Mouse (Mus musculus): ENCODE measurements around the gene Elfn2.

Elfn2 gene

DNA sequence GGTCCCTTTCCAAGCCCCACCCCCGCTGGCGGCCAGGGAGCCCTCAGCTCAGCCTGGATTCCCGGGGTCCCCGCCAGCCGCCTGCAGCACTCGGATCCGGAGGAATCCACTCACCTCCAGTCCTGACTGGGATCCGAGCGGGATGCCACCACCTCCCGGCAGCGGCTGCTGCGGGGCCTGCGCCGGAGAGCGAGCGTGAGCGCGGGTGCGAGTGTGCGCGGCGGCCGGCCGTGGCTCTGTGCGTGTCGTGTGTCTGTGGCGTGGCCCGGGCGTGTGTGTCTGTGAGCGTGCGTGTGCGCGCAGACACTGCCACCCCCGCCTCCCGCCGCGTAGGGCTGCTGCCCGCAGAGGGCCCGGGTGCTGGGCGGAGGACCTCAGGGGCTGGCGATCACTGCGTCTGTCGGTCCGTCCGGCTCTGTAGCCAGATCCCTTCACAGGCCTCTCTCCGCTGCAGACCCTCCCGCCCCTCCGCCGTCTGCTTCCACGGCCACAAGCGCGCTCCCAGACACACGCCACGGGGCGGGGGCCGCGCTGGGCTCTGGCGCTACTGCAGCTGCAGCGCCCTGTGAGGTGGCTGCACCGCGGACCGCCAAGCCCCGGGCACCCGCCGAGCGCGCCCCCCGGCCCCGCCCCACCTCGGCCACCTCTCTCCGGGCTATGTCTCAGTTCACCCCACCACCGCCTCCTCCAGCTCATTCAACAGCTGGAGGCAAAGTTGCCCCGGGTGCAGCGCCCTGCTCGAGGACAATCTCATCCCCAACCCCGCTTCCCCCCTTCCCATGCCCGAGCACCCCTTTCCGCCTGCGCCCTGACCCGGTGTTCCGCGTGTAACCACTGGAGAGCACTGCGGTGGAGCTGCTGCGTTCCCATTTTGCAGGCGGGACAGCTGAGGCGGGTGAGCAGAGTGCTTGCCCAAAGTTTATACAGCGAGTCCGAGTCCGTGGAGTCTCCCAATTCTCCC is at the start of gene Elfn2:
TSS of gene Elfn2 (minus strand) at position 482 of the 961 bp plus-strand sequence.
- DNase-seq (ENCODE audit: low spot score in 2 of 2): peak in 1 of 2 experiments; percentile 13

DNA sequence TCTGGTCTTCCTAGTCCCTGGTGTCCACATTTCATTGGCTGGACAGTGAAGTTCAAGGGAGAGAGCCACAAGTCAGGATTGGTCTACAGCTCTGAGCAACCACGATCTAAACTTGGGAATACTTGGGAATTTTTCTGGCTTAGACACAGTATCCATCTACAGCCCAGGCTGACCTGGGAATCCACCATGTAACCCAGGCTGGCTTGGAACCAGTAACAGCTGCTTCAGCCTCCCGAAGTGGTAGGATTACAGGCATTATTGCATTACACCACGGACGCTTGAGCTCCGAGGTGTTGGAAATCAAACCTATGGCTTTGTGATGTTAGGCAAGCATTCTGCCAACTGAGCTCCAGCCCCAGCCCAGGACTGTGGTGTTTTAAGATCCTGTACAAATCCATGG is 45.1 kb upstream of the Elfn2 start:
- DNase-seq (ENCODE audit: low spot score in 2 of 2): no peak

DNA sequence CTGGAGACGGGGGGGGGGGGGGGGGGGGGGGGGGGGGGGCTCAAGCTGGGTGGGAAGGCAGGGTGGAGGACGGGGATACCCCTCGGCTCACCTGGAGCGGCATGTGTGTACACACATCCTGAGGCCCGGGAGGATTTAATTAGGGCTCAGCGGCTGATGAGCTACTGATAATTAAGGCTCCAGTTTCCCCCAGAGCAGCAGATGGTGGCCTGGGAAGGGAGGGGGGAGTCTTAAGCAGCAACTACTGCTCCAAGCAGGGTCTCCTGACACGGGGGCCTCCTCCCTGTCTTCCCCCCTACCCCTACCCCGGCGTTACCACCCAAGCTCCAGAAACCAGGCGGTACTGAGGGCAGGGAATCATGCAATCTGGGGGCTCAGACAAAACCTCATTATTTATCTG is 44.6 kb upstream of the Elfn2 start:
- DNase-seq (ENCODE audit: low spot score in 2 of 2): no peak

DNA sequence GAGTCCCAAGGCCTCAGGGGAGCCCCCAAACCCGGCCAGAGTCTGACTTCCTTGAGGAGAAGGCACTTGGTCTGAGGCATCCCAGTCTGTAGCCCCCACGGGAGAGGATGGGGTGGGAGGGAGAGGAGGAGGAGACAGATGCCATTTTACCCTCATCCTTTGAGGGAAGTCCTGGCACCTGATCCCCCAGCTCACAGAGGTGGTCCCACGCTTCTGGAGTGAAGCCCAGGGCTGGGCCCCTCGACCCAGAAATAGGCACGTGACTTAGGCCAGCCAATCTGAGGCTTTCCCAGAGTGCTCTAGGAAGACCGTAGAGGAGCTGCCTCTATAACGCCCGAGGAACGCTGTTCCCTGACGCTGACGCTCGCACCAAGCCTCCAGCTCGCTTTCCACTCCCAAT is 42.5 kb upstream of the Elfn2 start:
- no peak for DNase-seq (ENCODE audit: low spot score in 2 of 2)

DNA sequence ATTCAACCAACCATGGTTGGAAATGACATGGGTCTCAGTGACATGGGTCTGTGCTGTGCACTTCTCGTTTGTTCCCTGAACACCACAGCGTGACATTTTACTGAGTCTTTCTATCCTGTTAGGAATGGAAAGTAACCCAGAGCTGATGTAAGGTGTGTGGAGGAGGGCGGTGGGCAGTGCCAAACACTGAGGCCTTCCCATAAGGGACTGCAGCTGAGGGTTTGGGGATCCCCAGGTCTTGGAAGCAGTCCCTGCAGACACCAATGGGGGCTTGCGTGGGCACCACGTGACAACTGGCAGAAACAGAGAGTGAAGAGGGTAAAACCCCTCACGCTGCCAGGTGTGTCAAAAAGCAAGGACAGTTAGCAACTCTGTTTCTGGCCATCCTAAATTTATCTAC is 39.6 kb upstream of the Elfn2 start:
- DNase-seq (ENCODE audit: low spot score in 2 of 2): no peak

DNA sequence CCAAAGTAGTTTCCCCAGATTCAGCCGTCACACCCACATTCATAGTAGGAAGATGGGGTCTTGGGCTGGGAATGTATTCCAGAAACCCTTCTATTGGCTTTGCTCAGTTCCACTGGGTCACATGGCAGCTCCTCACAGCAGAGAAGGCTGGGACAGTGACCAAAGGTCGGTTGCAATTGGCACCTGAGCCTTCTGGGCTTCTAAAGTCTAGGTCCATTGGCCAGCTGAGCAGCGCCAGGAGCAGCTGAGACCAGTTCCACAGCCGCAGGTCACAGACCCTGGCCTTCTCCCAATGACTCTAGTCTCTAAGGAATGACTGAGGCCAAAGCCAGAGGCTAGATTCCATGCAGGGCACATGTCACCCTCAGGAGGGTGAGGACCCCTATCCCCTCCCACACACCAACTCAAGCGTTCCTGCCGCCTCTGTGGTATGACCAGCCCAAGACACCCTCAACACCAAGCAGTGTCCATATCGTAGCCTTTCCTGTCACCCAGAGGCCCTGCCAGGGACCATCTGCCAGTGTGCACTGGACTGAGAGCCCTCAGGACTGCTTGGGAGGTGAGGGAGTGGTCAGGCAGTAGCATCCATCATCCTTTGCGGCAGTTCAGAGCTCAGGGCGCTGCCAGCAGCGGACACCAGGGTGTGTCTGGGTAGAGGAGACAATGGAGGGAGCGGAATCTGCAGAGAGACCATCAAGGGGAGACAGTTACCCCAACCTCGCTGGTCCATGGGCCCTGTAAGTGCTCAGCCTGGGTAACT is 37.6 kb upstream of the Elfn2 start:
- DNase-seq (ENCODE audit: low spot score in 2 of 2): no peak

DNA sequence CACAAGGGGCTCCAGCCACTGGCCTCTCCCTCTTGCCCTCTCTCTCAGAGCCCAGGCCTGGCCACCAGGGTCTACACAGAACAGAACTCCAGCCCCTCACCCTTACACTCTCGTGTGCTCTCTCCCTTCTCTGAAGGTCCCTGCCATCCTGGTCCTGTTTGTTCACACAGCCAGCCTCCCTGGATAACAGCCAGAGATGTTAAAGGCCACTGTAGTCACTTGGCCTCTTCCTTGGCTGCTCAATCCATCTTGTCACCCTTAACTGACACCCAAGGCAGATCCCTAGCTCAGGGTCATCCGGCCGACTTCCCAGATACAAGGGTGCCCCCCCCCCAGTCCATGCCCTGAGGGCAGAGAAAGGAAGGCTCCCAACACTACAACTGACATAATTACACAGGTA is 36.7 kb upstream of the Elfn2 start:
- no peak for DNase-seq (ENCODE audit: low spot score in 2 of 2)

DNA sequence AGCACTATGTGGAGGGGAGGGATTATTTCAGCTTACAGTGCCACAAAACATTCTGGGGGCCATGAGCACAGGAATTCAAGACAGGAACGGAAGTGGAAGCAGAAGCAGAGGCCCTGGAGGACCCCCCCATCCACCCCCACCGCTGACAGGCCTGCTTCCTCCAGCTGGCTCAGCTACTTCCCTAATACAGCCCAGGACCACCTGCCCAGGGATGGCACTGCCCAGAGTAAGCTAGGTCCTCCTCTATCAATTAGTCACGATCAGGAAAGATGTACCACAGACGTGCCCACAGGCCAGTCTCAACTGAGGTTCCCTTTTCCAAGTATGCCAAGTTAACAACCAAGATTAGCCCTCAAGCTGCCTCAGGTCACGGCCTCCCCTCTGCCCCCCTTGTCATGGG is 35.6 kb upstream of the Elfn2 start:
- no peak for DNase-seq (ENCODE audit: low spot score in 2 of 2)

DNA sequence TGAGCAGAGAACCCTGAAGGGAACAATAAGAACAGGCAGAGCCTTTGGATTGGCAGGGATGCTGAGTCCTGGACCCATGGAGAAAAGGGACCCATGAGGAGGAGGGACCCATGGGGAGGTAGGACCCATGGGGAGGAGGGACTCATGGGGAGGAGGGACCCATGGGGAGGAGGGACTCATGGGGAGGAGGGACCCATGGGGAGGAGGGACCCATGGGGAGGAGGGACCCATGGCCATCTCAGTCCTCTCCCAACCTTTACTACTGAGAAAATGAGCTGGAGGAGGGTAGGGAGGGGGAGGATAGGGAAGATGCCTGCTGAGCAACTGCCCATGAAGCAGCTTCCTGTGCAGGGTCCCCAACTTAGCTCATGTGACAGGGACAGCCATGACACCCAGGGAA is 34.4 kb upstream of the Elfn2 start:
- no peak for DNase-seq (ENCODE audit: low spot score in 2 of 2)

DNA sequence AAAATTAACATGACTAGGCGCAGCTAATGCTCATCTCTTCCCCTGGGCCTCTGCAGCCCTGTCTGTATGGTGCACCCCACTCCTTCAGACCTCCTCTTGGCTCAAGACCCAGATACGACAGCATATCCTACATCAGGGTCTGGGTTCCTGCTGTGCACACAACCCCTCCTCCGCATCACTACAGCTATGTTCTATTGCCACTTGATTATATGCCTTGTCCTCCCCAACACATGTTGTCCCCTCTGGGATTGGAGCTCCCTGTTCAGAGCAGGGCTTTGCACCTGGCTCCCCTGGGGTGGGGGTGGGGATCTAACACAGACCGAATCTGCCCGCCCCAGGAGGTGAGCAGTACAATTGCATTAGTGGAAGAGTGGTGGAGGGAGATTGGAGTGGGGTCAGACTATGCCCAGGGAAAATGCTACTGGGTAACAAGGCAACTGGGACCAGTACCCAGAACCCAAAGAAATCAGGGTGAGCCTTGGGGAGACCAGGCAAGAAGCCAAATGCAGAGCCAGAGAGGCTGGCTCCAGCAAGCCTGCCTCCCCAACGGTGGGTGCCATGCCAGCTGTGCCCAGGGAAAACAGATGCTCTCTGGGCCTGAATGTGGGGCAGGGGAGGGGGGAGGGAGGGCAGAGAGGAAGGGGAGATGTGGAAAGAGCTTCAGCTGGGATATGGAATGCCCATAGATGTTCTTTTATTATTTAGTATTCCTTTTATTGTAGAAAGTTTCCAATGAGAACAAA is 32.2 kb upstream of the Elfn2 start:
- no peak for DNase-seq (ENCODE audit: low spot score in 2 of 2)

DNA sequence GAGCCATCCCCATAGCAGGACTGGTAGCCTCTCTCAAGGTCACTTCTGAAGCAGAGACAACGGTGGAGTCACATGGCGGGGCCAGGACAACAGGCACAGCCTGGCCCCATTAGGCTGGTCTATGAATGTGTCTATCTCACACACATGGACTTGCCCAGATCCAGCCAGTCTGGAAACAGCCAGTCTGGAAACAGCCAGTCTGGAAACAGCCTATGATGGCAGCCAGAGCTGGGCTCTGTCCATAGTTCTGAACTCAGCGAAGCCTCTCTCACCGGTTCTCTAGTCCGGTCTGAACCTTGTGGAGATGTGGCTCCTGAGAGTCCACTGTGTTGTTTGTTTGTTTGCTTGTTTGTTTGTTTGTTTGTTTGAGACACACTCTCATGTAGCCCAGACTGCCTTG is 31.3 kb upstream of the Elfn2 start:
- no peak for DNase-seq (ENCODE audit: low spot score in 2 of 2)

DNA sequence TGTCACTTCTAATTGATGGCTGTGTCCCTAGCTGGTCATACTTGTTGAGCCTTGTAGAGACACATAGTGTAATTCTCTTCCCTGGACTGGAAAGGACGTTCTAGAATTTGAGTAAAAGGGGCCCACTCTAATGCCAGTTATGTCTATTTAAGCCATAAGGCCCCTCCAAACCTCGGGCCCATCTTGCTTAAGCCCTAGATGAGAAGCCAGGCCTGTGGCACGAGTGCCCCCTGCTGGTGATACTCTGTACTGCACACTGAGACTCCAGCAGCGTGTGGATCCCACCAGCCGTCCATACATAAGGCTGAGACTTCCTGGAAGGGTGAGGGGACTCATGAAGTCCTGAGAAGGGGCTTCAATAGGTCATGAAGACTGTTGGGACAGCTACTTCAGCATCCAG is 25.6 kb upstream of the Elfn2 start:
- peak; percentile 75 to 84 for DNase-seq (ENCODE audit: low spot score in 2 of 2)

DNA sequence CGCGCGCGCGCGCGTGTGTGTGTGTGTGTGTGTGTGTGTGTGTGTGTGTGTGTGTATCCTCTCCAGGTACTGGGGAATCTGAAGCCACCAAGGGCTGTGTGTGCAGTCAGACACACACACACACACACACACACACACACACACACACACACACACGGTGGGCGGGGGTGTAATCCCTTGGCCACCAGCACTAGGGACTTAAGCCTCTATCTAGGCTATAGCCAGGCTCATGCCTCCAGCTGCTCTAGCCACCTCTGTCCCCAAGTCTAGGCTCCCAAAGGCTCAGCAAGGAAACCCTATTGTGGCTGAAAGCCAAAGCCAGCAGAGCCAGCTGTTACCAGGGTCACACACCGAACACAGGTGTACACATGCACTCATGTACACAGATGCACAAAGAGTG is 24.3 kb upstream of the Elfn2 start:
- DNase-seq (ENCODE audit: low spot score in 2 of 2): no peak

DNA sequence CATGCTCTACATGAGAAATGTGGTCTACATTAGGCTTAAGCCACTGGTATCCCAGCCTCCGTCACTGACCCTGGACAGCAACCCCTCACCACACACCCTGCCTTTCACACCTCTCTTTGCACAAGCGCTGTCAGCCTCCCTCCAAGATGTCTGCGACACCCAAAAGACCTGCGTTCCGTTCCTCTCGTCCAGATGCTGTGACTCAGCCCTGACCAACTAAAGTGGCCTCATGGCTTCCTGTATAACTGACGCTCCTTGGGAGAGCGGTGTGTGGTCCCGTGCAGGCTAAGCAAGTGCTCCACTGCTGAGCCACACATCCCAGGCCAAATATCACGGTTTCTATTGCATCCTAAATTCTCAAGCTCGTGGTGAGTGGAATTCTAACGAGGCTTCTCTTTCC is 22.1 kb upstream of the Elfn2 start:
- DNase-seq (ENCODE audit: low spot score in 2 of 2): no peak

DNA sequence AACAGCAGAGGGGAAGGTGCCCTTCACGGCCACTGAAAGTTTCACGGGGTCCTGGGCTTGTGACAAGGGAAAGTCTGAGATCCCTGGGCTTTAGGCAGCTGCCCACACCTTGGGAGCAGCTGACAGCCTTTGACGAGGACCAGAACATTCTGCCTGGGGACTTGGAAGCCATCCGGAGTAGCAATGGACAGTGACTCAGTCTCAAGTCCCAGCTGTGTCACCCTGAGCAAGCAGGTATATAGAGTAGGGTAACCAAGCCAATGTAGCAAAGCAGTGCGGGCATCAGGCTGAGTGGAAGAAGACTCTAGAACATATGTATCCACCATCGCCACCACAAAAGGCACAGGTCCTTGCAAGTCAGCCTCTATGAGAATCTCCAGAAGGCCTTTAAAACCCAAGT is 18.6 kb upstream of the Elfn2 start:
- DNase-seq (ENCODE audit: low spot score in 2 of 2): no peak

DNA sequence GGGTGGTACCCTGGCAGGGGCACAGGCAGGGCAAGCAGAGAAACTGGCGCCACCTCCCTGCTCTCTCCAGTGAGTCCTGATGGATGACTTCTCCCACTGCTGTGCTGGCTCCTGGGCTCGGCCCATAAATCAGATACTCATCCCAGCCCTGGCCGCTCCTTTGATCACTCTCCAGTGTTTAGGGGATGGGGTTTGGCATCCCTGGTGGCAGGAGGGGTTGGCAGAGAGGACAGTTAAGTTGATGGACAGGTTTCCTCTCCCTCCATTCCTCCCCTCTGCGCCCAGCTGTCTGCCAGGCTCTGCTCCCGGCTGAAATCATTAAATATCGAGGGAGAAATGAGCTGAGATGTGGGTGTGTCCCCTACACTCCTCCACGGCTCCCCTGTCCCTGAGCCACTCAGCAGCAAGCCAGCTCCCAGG is 18.1 kb upstream of the Elfn2 start:
- DNase-seq (ENCODE audit: low spot score in 2 of 2): no peak

DNA sequence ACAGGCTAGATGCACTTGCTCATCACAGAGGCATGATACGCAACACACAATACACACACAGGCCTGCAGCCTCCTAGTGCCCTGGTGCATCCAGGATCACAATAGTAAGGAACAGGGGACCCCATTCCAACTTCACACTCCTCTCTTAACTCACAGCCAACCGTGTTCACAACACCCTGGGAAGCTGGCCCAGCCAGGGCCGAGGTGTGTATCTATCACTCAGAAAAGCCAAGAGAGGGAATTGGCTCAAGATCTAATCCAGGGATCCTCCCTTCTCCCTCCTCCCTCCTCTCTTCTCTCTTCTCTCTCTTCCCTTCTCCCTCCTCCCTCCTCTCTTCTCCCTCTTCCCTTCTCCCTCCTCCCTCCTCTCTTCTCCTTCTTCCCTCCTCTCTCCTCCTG is 17.6 kb upstream of the Elfn2 start:
- no peak for DNase-seq (ENCODE audit: low spot score in 2 of 2)

DNA sequence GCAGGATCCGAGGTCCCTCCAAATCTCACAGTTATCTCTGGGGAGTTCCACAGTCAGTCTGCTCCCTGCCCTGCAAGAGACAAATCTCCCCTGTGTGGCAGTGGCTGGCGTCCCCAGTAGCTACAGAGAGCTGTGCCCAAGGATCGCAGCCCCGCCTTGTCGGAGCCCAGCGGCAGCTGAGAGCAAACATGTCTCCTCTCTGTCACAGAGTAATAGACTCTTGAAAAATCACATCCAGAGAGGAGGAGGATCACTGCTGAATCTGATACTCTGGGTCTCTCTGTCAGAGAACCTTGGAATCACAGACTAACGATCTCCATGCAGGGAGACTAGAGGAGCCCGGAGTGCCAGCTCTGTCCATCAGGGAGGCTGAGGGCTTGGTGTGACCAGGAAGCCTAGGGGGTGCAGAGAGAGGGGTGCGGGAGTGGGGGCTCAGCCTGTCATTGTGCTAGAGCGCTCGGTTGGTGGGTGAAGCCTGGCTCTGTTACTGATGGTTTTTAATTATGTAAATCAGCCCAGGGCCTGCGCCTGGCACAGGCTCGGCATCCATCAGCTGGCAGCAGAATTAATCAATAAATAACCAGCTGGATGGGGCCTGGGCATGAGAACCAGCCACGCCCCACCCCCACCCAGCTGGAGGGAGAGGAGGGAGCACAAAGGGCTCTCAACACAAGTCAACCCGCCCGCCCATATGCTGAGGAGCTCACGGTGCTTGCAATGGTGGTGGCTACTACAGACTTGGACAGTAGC is 17.0 kb upstream of the Elfn2 start:
- DNase-seq (ENCODE audit: low spot score in 2 of 2): no peak

DNA sequence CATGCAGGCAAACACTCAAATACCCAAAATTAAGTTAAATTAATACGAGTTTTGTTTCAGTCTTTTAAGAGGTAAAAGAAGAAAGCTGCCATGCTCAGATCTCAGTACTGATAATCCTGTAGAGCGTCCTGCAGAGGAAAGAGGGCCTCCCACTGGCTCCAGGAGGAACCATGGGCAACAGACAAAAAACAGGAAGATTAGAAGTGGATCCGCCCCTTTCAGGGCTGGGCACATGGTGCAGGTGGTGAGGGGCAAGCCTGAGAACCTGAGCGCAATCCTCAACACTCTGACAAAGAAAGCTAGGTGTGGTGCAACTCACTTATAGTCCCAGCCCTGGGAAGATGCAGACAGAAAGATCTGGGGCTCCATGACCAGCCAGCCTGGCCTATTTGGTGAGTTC is 13.3 kb upstream of the Elfn2 start:
- no peak for DNase-seq (ENCODE audit: low spot score in 2 of 2)

DNA sequence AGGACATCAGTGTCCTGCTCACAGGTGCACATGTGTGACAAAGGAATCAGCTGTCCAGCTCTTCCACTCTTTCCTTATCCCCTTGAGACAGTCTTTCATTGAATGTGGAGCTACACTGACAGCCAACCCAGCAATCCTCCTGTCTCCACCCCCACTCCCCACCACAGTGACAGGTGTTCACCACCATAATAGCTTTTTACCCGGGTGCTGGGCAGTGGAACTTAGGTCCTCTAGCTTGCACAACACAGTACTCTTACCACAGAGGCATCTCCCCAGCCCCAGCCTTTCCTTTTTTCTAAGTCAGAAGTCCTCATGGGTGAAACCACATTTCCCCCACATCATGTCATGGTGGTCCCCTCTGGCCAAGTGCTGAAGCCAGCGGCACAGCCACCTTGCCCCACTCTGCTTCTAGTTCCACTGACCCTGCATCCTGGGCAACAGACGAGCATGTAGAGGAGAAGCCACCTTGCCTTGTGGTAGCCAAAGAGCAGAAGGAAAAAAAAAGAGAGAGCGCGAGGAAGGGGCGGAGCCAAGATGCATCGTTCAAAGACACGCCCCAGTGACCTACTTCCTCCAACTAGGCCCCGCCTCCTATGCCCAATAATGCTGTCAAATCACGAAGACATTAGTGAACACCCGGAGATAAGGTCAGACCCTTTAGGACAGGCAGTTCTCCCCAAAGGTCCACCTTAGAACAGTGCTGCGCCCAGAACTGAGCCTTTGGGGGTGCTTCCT is 11.9 kb upstream of the Elfn2 start:
- DNase-seq (ENCODE audit: low spot score in 2 of 2): no peak

DNA sequence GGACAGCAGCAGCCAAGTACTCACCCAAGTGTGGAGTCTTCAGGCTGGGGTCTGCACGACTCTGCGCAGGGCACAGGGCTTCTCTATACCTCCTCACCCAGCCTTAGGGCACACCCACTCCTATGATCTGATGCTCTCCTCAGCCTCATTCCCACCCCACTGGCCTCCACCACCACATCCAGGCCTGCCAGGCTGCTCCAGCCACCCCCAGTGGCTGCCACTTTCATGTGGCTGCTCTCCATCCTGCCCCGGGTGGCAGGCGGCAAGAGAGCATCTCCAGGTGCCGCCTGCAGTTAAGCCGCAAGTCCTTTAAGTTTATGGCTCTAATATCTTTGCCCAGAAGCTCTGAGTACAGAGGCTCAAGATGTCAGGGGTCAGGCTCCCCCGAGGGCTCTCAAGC is 8.1 kb upstream of the Elfn2 start:
- DNase-seq (ENCODE audit: low spot score in 2 of 2): no peak
